Mouse (Mus musculus) left cerebral cortex, postnatal 4 days (tissue): ENCODE measurements around the gene Aebp1. TPM values are rescaled to one million over a fixed set of nuclear protein-coding genes. Genes with fewer than 3 reads are reported as not detected.

Experiments used
- DNase-seq: peaks from one replicate; pipeline ENCODE4 v3.0.0-alpha.2; 2022
- intact Hi-C: fragments of 180-260 bp; cut with DNase I; formaldehyde crosslinking; loops from one replicate; pipeline ENCODE4 v1.15.1; 2025
- total RNA-seq, 2 experiments: library from RNA; stranded (reverse); gene quantifications; 2 replicates each; pipeline ENCODE4 v1.2.3; 2021

Aebp1 gene
- total RNA-seq = 10 to 100 TPM; 20.4 to 24.8 TPM

DNA sequence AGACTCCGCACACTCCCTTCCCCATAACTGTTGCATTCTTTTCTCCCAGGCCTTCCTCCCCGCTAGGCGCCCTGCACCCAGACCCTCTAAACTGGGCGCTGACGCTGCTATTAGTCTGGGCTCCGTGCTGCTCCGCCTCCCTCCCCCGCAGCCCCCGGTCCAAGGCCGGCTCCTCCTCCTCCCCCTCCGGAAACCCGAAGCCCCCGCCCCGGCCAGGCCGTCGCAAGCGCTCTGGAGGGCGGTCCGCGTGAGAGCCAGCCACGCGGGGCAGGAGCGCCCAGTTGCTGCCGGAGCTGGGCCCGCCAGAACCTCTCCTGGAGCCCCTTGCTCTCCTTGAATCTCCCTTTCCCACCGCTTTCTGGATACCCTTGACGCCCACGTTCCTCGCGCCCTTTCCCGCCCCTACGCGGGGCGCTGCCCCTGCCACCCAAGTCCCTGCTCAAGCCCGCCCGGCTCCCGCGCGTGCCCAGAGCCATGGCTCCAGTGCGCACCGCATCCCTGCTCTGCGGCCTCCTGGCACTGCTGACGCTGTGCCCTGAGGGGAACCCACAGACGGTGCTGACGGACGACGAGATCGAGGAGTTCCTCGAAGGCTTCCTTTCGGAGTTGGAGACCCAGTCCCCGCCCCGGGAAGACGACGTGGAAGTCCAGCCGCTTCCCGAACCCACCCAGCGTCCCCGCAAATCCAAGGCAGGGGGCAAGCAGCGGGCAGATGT, at the start of gene Aebp1:
Gene Aebp1, plus strand, starts transcription at position 270 of the 716 bp plus-strand sequence.
- DNase-seq = peak; percentile 39
- intact Hi-C loops = no loop called here

DNA sequence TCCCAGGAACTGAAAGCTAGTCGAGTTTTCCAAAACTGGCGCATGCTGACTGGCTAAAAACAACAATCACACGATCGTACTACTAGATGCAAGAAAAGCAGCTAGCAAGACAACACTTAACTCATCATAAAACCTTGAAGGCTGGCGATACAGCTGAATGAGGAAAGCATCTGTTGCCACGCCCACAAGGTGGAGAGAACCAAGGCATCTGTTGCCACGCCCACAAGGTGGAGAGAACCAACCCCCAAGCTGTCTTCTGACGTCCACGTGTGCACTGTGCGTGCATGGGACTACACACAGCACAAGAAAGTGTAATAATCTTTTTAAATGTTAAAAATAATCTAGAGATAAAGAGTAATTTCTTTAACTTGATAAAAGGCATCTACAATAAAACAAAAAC, 48.4 kb upstream of the Aebp1 start:
- no peak for DNase-seq

DNA sequence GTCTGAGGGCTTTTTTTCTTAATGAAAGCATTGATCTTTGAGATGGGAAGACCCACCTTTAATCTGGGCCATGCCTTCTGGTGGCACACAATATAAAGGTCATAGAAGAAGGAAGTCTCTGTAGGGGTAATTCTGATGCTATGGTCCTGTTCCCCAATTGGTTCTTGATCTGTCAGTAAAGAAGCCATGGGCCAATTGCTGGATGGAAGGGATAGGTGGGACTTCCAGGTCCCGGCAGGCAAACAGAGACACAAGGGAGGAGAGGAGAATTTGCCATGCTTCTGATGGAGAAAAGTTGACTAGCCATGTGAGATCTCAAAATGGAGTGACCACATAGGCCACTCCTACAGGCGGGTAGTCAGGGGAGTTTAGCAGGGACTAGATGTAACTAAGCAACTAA, 42.5 kb upstream of the Aebp1 start:
- DNase-seq = no peak
- intact Hi-C loops = no loop called here

More for the DNA sequence above, 48.4 kb upstream of the Aebp1 start:
- intact Hi-C loops = no loop called here

DNA sequence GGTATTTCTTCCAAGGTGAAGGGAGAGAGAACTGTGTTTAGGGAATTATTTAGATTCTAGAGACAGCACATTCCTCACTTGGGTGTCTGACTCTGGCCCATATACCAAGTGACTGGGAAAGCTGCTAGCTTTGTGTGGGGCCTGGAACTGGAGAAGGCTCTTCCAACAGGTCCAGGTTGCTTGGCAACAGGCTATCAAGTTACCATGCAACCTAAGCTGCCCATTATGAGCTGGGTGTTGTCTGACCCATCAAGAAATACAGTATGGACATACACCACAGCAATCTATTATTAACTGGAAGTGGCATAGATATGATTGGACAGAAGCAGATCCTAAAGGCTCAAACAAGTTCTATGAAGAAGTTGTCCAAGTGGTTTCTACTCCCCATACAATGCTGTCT, 36.3 kb upstream of the Aebp1 start:
- intact Hi-C loops = no loop called here

DNA sequence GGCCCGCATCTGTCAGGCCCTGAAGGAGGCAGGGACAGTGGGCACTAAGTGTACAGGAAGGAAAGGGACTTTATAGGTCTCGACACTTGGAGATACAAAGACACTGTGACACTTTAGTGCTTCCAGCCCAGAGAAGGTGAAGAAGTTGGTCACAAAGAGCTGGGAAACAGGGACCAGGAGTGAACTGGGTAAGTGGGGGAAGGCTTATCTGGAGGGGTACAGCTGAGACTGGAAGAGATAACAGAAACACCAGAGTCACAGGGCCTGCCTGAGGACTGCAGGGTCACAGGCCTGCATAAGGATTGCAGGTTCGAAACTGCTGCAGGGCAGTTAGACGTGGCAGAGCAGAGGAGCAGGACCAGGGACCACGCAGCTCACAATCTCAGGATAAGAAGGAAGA, 33.8 kb upstream of the Aebp1 start:
- intact Hi-C loops = no loop called here
- no peak for DNase-seq

More for the DNA sequence above, 36.3 kb upstream of the Aebp1 start:
- DNase-seq = no peak

DNA sequence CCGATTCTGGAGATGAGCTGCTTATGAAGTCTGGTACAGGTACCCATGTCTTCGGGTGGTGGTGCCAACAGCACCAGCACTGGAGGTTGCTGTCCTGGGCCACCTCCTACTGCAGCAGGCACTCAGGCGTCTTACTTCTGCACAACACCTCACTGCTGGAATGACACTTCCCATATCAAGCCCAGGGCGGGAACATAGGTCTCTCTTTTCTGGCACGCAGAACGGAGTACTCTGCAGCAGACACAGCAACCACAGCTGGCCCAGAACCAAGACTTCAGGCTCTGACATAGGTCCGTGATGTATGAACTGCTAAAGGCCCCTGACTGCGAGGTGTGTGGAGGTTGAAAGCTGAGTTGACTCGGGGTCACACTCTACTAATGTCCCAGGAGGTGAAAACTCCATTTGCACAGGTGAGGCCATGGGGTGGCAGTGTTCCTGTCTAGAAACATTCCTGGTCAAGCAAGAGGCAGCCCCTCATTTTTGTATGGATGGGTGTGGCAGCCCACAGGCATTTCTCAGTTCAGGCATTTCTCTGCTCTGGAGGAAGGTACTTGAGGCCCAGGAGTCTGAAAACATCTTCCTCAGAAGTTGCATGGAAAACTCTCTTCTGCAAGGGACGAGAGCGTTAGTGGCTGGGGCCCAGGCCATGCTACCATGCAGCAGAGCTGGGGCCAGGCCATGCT, 33.1 kb upstream of the Aebp1 start:
- DNase-seq = no peak
- intact Hi-C loops = no loop called here

DNA sequence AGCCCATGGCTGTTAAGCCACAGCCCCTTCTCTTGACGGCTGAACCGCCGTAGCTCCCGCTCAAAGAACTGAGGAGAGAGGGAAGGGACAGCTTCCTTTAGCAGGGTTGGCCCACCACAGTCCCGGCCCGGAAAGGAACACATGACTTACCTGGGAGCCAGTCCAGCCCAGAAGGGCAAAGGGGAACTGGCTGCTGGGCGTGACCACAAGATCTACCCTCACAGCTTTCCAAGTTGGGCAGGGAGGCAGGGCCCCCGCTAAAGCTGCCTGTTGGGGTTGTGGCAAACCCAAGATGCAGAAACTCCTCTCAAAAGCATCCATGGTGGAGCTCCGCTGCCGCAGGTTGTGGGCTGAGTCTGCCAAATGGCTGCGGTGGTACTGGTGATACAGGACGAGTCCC, 32.4 kb upstream of the Aebp1 start:
- no peak for DNase-seq
- intact Hi-C loops = no loop called here

DNA sequence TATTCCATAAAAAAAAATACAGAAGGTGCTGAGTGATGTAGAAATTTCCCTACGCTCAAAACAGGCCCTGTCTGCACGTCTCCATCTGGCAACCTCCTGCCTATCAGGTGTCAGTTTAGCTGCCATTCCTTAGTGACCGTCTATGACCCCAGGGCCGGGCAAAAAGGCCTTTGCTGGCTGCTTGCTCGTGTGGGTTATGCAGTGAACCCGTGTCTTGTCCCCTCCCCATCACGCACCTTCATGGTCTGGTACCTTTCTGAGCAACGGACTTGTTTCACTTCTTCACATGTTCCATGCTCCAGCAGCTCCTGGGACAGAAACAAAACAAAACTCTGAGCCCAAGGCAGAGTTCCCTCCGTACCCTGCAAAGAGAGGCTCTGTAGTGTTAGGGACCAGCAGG, 27.2 kb upstream of the Aebp1 start:
- intact Hi-C loops = no loop called here
- DNase-seq = no peak

DNA sequence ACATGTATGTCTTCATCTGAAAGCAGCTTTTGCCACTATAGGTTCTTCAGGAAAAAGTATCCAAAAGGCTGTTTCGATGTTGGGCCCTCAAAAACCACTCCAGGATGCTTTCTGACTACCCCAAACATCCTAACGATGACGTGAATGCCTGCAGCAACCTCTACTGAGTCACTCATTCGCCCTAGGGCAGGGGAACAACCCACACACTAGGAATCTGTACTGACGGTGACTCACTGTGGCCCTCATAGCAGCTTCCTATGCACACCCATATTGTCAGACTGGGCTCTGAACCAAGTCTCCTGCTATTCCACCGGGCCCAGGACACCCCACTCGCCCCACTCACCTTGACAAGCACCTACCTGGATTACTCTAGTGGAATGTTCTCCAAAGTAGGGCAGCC, 26.7 kb upstream of the Aebp1 start:
- intact Hi-C loops = no loop called here
- DNase-seq = no peak

DNA sequence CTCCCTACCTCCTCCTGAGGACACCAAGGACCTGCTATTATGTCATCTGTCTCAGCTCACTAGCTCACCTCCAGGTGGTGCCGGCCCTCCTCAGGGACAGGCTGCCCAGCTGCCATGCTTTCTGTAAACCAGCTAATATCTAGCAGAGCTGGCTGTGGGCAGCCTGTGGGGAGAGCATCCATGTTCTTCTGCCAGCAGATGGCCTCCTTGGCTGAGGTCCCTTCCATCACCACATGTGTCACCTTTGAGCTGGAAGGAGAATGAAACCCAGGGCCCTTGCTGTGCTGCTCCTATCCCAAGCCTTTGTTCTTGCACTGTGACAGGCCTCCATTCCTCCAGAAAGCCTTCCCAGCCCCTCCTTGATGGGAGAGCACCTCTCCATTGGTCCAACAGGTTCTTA, 25.6 kb upstream of the Aebp1 start:
- intact Hi-C loops = no loop called here
- DNase-seq = peak; percentile 81

DNA sequence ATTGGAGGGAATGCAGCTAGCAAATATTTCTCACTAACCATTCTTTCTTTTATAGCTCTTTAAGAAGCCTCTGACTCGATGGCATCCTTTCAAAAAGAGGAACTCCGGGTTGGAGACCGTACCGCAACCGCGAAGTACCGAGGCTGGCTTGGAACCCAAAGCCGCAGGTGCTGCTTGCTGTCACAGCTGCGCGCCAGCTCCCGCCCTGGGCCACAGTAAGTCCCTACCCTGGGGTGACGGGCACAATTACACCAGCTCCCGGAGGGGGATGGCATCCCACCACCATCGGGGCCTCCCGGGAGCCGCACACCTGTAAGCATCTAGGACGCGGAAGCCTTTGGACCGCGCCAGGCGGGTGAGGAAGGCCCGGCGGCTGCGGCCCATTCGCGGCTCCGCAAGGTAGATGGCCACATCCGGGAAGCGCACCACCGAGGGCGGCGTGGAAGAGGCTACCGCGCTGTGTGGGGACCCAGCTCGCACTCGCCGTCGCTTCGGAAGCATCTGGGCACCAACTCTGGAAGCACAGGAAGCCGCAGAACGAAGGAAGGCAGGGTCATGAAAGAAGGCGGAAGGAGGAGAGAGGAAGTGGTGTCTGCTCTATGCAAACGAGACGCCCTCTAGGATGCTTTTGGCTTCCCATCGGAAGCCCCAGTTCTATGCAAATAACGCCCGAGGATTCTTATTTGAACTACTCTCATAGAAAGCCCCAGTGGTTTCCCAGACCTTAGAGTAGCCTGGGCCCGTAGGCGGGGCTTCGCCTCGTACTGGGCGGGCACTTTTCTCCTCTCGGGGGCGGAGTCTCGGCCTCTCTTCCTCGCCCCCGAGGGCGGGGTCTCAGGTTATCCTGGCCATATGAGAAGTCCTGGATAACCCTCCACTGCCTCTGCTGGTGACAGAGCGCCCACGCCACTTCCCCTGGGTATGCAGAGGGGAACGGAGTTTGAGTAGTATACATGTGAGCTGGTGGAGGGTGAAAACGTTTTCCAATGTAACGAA, 24.2 kb upstream of the Aebp1 start, which contains the start of gene Polm:
Gene Polm, minus strand, starts transcription at position 766 of the 996 bp plus-strand sequence.
- DNase-seq = peak; percentile 95
- intact Hi-C loops = no loop called here

DNA sequence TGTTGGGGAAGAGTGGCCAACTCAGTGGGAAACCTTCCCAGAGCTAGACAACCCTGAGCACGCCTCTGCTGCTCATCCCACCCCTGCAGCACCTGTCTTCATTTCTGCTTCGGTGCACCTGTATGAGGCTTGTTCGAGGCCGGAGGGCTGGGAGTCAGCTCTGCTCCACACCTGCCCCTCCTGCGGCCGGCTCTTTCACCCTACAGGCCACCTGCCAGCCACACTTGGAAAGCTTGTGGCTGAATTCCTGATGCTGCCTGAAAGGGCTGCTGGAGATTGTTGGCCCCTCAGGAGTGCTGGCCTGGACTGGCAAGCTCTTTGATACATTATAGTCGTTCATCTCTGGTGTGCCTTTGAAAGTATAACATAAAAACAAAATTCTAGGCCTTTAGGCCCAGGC, 21.4 kb upstream of the Aebp1 start:
- no peak for DNase-seq
- intact Hi-C loops = no loop called here

DNA sequence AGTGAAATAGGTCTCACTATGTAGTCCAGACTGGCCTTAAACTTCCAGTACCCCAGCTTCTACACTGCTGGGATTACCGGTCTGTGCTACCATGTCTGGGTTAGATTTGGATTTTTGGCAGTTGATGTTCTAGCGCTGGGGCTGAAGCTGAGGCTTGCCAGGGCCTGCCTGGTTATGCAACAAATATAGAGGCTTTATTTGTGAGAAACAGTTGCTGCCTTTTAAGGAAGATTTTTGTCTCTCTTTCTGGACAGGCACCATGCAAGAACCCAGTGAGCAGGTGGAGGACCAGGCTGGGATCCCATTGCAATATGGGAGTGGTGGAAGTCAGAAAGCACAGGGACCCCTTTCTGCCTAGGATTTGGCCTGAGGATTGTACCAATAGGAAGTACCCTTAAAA, 20.0 kb upstream of the Aebp1 start:
- intact Hi-C loops = no loop called here
- no peak for DNase-seq

DNA sequence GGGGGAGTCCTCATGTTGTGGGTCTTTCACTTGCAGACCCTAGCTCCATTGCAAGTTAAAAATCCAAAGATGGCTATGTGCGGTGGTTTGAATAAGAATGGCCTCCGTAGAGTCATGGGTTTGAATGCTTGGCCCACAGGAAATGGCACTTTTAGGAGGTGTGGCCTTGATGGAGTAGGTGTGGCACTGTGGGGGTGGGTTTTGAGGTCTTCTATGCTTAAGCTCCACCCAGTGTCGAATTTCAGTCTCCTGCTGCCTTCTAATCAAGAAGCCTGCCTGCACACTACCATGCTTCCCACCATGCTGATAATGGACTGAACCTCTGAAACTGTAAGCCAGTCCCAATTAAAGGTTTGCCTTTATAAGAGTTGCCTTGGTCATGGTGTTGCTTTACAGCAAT, 18.6 kb upstream of the Aebp1 start:
- intact Hi-C loops = no loop called here
- DNase-seq = no peak

DNA sequence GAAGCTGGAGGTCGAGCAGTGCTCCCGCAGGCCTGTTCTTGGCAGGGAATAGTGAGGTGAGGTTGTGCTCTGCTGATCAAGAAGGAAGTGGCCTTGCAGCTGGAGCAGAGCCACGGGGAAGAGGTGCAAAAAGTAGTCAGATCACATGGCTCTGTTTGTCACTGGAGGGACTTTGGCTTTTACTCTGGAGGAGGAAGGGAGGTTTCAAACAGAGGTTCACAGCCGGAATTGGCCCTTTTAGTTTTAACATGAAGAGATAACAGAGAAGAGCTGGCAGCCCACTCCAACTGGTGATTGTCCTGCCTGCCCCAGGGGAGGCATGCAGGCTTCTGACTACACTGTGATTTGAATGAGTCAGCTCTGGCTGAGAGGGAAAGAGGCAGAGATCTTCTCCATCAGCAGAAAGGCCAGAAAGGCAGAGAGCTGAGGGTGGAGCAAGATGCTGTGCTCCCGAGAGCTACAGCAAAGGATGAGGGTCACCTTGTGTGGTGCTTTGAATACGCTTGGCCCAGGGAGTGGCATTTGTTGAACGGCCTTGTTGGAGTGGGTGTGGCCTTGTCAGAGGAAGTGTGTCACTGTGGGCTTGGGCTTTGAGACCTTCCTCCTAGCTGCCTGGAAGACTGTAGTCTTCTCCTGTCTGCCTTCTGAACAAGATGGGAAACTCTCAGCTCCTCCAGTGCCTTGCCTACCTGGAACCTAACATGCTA, 15.0 kb upstream of the Aebp1 start:
- intact Hi-C loops = no loop called here
- DNase-seq = no peak

DNA sequence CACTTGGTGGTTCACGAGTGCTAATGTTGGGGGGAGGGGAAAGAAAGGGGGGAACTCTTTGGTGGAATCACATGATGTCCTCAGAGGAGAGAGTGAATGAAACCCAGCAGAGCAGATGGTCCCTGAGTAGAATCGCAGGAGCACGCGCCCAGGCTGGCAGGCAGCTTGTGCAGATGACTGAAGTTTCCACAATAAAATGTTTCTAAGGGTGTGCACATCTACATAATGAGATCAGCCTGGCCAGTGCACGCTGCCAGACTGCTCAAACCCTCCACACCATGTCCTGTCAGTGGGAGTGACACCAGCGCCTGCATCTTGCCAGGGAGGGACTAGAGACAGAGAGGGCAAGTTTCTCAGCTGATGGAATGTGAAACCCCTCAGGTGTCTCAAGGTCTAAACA, 13.0 kb upstream of the Aebp1 start:
- peak; percentile 46 for DNase-seq
- intact Hi-C loops = no loop called here

DNA sequence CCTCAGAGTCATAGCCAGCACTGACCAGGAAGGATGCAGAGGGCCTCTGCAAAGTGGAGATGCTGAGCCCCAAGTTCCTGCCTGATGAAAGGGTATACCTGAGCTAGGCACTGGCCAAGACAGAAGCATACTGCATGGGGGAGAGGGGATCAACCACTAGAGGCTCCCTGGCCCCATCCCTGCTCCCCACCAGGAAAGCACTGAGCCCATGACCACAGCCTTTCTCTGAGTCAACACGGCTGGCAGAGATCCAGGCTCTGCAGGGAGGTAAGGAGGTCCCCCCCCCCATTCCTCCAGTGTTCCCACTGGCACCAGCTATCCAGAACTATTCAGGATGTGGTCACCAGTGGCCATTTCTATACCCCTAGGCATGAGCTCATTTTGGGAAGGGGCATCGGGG, 12.4 kb upstream of the Aebp1 start:
- intact Hi-C loops = no loop called here
- DNase-seq = peak; percentile 38

DNA sequence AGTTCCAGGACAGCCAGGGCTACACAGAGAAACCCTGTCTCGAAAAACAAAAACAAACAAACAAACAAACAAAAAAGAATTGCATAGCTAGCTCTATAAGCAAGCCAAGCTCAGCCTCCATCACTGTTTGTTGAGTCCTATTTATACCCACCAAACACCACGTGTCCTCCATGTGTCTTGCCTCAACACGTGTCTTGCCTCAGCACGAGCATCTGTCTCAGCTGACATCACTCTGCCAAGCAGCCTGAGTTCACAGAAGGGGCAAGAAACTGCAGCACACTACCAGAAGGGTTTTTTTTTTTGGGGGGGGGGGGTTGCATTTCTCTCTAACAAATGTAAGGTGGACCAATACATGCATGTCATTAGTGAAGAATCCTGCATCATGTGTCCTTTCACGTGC, 11.3 kb upstream of the Aebp1 start:
- DNase-seq = no peak
- intact Hi-C loops = no loop called here

DNA sequence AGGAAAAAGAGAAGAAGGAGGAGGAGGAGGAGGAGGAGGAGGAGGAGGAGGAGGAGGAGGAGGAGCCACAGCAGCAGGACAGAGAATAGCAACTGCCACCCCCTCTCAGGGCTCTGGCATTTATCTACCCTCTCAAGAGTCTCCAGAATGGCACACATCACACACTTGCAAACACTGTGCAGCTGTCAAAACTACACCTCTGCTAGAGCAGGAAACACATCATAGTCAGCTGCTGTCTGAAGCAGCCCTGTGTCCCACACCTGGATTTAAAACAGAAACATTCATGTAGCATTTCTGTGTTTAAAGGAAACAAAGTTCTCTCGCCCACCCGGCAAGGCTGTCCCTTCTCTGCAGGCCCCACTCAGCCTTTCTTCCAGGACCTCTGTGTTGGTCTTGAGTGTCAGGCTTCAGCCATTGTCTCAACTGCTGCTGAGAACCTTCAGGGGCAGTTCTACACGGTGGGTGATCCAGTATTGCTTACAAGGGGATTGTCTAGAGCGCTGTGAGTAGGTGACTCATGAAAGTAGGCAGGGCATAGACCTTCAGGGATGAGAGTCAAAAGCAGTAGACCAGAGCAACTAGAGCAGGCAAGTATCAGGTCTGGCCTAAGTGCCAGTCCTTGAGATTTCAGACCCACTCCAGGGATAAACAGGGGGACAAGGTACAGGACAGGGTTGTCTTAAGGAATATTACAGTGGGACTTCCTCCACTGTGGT, 10.6 kb upstream of the Aebp1 start:
- no peak for DNase-seq
- intact Hi-C loops = no loop called here

DNA sequence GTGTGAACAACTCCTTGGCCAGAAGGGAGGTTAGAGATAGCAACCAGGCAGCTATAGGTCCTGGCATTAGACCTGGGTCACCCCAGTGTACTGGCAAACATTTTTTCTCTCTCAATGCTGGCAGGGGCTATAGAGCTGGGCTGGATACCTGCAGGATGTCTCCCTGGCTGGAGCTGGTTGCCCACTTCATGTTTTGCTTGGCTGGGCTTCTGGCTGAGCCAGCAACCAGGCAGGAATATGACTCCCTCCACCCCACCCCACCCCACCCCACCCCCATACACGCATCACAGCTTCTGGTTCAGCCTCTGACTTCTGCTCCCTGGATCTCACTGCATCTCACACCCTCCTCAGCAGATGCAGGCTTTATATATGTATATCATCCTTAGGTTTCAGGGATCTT, 9.4 kb upstream of the Aebp1 start:
- intact Hi-C loops = no loop called here
- DNase-seq = no peak
